Mouse (Mus musculus): ENCODE data around the gene Shc2.

Shc2 gene

GRCm38 (mm10) chr10:79578276-79578675 lies 59.4 kb downstream of the Shc2 start:
- DNase-seq: no peak

DNA sequence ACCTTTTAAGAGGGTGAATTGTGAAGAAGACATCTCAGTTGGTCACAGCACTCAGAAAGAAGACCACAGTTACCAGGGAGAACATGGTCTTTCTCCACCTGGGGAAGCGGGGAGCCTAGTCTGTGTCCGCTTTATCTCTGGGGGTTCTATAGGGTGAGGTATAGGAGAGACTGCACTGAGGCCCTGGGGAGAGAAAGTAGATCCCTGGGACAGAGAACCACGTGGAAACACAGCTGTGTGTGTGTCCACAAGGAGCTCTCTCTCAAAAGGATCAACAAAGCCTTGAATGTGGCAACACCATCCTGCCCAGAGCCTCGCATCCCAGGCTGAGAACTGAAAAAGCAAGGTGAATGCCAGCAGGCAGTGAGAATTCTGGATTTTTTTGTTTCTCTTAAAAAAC lies 60.3 kb downstream of the Shc2 start:
- no peak for DNase-seq

DNA sequence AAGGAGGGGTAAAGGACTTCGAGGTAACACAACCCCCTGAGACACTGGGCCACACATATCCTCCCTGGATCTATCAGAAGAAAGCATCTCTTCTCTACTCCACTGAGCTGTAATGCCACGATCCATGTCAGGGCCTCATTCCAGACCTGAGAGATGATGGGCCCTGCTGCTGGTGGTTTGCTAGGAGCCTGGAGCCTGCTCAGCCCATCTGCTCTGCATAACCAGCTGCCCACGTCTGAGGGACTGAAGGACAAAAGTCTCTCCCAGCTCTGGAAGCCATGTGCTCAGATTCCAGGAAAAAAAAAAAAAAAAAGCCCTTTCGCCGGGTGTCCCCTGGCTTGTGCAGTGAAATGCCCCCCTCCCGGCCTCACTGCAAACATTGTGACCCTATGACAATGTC lies 62.0 kb downstream of the Shc2 start:
- DNase-seq: no peak

DNA sequence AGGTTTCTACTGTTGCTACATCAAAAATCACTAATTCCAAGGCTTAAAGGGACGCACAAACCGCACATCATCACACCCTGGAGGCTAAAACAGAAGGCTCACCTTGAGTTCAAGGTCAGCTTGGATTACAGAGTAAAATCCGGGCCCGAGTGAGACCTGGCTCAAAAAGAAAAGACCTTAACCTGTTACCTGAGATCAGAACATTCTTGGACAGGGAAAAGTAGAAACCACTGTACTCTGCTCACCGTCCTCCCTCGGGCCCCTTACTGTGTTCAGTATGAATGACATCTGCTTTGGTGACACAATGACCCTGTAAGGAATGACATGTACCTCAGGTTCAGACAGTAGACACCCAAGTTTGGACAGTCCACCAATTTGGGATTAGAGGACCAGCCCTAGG lies 62.9 kb downstream of the Shc2 start:
- no peak for DNase-seq

GRCm38 (mm10) chr10:79574350-79574749 lies 63.4 kb downstream of the Shc2 start:
- no peak for DNase-seq

DNA sequence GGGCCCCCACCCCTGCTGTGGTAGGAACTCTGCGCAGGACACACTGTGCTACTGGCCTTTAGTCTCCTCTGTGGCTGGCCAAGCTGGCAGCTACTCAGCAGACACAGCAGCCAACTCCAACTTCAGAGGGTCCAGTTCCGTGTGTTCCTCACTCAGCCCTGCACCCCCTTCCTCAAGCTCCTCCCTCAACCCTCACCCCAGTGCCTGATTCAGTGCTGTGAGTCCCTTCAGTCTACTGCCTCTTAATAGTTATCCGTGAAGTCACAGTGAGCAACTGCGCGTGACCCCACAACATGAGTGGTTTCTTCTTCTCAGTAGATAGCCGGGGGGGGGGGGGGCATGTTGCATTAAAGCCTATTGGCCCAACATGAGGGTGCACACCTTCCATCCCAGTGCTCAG lies 64.1 kb downstream of the Shc2 start:
- DNase-seq: no peak

DNA sequence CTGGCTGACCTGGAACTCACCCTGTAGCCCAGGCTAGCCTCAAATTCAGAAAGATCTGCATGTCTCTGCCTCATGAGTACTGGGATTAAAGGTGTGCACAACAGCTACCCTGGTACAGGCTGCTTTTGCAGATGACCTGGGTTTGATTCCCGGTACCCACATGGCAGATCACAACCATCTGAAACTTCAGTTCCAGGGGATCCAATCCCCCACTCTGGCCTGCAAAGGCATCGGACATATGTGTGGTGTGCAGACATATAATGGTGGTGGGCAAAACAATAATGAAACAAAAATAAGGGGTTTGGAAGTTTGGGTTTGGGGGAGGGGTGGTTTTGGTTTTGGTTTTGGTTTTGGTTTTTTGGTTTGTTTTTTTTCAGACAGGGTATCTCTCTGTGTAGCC lies 66.4 kb downstream of the Shc2 start:
- no peak for DNase-seq

- DNase-seq: no peak
These were observed 67.8 kb downstream of the Shc2 start for GRCm38 (mm10) chr10:79569921-79570320.
